Mouse (Mus musculus) inflammation-experienced regulatory T-cells (primary cell): ENCODE data around the gene Sema5b. TPM values are rescaled to one million over a fixed set of nuclear protein-coding genes. Genes with fewer than 3 reads are reported as not detected.

Experiments
- polyA plus RNA-seq, 2 experiments: library from polyadenylated mRNA; unstranded; fragments of 100-300 nt; shearing (Covaris generic); gene quantifications; one replicate each; pipeline ENCODE4 v1.2.1; 2017

Gene Sema5b
- 1 to 10 TPM in 1 of 2 experiments, under 1 TPM in 1; 0.05 to 1.9 TPM for polyA plus RNA-seq

DNA sequence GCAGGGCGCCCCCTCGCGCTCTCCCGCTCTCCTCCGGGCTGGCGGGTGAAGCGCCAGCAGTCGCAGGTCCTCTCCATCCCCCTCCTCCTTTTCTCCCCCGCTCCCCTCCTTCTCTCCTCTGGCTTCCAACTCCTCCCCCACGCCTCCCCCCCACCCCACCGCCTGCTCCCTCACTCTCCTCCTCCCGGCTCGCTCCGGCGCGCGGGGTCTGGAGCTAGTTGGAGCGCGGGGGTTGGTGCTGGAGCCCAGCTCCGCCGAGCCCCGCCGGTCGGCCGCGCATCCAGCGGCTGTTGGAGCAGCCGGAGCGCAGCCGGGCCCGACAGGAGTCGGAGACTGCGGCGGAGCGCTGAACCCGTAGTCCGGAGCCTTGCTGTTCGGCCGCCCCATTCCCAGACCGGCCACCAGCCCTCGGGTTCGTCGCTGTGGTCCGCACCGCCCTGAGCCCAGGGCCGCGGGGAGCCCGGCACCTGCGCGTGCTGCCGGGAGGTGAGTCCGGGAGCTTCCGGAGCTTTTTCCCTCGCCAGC, at the start of gene Sema5b:
TSS of gene Sema5b (plus strand) at position 29 of the 525 bp plus-strand sequence.

Other genes starting within 250 kb of the Sema5b start
- gene Sec22a, start 177.2 kb upstream of the Sema5b start, polyA plus RNA-seq = 10 to 100 TPM; 23.4 to 31.8 TPM
- gene Pdia5, start 50.3 kb upstream of the Sema5b start, polyA plus RNA-seq = under 1 TPM; 0.24 to 0.71 TPM
- 10 to 100 TPM; 25.3 to 26.9 TPM for gene Dirc2, start 228.2 kb downstream of the Sema5b start, polyA plus RNA-seq
- 10 to 100 TPM; 23.8 to 30.4 TPM for gene Hspbap1, start 229.2 kb downstream of the Sema5b start, polyA plus RNA-seq